Mouse (Mus musculus) gastrocnemius, adult 8-10 months (tissue): Measurements from ENCODE around the gene Cbx7. TPM values are rescaled to one million over a fixed set of nuclear protein-coding genes. Genes with fewer than 3 reads are reported as not detected.
"Not testable (repeated sequence)": the region's sequence is repeated elsewhere in the genome, so short reads cannot be mapped to it uniquely, and the experiment has no call there.

ENCODE experiments used
- DNase-seq, 2 experiments: peaks; one replicate each; pipeline ENCODE4 v3.0.0; 2022; ENCODE audit warnings: low spot score in 2 of 2
- total RNA-seq, 4 experiments: library from RNA; stranded (reverse); gene quantifications; 2 replicates each; pipeline ENCODE4 v1.2.4; 2022

Gene Cbx7
- total RNA-seq, 4 experiments from 2014 or later: 19.1 to 26.4 (median 20.8) TPM

- not testable (repeated sequence) for DNase-seq
Measured at GRCm38 (mm10) chr15:79895221-79896079, 75.5 kb downstream of the Cbx7 start.

GRCm38 (mm10) chr15:79894343-79894742 lies 76.6 kb downstream of the Cbx7 start:
- no peak for DNase-seq

DNA sequence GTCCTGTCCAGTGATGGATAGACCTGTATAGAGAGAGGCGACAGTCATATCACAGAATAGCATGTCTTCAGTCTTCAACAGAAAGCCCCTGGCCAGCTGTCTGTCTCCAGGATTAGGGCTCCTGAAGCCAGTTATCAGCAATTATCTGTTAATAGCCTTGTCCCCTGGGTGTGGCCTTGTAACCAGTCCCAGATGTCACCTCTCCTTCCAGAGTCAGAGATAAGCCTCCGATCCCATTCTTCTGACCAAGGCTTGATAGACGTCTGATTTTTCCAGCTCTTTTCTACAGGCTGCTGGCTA lies 77.1 kb downstream of the Cbx7 start:
- no peak for DNase-seq

GRCm38 (mm10) chr15:79892995-79893823 lies 77.7 kb downstream of the Cbx7 start:
- DNase-seq: no peak

- peak; percentile 40 to 61 for DNase-seq
Measured at GRCm38 (mm10) chr15:79892213-79892541, 78.7 kb downstream of the Cbx7 start.

GRCm38 (mm10) chr15:79891436-79892212 lies 79.3 kb downstream of the Cbx7 start, which contains the start of gene Apobec3:
Gene Apobec3 (plus strand): TSS chr15:79891659.
- DNase-seq: peak; percentile 40

DNA sequence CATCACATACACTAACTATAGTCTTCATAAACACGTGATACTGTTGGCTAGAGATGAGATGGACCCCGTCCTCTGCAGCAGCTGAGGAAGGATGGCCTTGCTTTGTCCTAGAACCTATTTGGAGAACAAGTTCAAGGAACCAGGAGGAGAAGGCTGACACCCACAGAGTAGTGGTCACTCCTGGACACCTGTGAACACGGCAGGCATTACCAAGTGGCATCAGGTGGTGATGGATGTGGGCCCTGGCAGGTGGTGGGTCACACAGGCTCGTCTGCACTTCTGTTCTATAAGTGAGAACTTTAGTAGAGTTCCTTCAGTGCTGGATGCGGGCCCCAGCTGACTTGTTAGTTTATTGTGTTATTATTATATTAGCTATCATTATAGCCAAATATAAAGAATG lies 86.1 kb downstream of the Cbx7 start:
- no peak for DNase-seq

GRCm38 (mm10) chr15:79883352-79883822 lies 87.5 kb downstream of the Cbx7 start:
- peak; percentile 91 for DNase-seq

- no peak for DNase-seq
Measured at GRCm38 (mm10) chr15:79882623-79883267, 88.2 kb downstream of the Cbx7 start.

- DNase-seq: no peak
Measured at GRCm38 (mm10) chr15:79880477-79880876, 90.4 kb downstream of the Cbx7 start.

- DNase-seq: peak; percentile 42 to 61
Measured at GRCm38 (mm10) chr15:79879319-79879718, 91.6 kb downstream of the Cbx7 start.

- DNase-seq: no peak
Measured at GRCm38 (mm10) chr15:79878725-79879136, 92.2 kb downstream of the Cbx7 start.

- DNase-seq: no peak
Measured at GRCm38 (mm10) chr15:79875261-79875995, 95.5 kb downstream of the Cbx7 start.

GRCm38 (mm10) chr15:79873995-79874394 lies 96.9 kb downstream of the Cbx7 start:
- no peak for DNase-seq

GRCm38 (mm10) chr15:79873545-79873944 lies 97.4 kb downstream of the Cbx7 start:
- DNase-seq: no peak

DNA sequence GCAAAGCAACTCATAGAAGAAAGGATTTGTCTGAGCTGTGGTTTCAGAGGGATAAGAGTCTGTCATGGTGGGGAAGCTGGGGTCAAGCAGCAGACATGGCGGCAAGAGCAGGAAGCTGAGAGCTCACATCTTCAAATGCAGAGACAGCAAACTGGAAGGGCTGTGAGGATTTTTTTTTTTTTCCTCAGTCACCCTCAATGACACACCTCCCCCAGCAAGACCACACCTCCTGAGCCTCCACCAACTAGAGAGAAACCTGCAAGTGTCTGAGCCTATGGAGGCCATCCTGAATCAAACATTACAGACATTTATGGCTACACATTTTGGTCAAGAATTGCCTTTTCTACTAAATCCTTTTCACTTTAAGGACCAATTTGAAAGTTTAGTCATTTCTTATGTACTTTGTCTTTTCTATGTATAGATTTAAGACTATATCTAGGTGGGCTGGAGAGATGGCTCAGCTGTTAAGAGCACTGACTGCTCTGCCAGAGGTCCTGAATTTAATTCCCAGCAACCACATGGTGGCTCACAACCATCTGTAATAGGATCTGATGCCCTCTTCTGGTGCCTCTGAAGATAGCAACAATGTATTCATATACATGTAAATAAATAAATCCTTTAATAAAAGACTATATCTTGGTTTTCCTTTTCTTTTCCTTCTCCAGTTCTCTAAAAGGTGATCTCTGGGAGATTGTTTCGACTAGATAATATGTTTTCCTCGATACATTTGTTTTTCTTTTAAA lies 103.5 kb downstream of the Cbx7 start:
- no peak for DNase-seq
